Mouse (Mus musculus) bone marrow macrophage, adult 2 months (primary cell): ENCODE measurements at regions not wholly inside any gene's neighbourhood (a gene's known extent, or its start where the extent isn't known, plus 50 kb on each side); places are given as distances from the start of the nearest gene placed in this dataset.
A peak's percentile ranks its signal among the peaks of the same experiment; 100 is the strongest.

Source experiments
- H3K27ac ChIP-seq: 2 replicates; pipeline ENCODE4 v1.5.1; 2012; ENCODE audit warnings: low read depth, low read length; ENCODE audit not compliant: insufficient read depth
- H3K4me1 ChIP-seq: 2 replicates; pipeline ENCODE4 v1.6.1; 2012; ENCODE audit warnings: low read length; ENCODE audit not compliant: control insufficient read depth, insufficient read depth
- H3K4me3 ChIP-seq: 2 replicates; pipeline ENCODE4 v1.5.1; 2012; ENCODE audit warnings: mild to moderate bottlenecking, low read length, moderate library complexity; ENCODE audit not compliant: insufficient read depth
- CTCF ChIP-seq: IDR thresholded peaks from 2 replicates; pipeline ENCODE4 v1.5.1; 2012; ENCODE audit warnings: low read depth, mild to moderate bottlenecking, low read length, moderate library complexity
- POLR2A ChIP-seq: IDR thresholded peaks from 2 replicates; pipeline ENCODE4 v1.6.1; 2012; ENCODE audit warnings: mild to moderate bottlenecking, low read depth, low read length, borderline replicate concordance

DNA sequence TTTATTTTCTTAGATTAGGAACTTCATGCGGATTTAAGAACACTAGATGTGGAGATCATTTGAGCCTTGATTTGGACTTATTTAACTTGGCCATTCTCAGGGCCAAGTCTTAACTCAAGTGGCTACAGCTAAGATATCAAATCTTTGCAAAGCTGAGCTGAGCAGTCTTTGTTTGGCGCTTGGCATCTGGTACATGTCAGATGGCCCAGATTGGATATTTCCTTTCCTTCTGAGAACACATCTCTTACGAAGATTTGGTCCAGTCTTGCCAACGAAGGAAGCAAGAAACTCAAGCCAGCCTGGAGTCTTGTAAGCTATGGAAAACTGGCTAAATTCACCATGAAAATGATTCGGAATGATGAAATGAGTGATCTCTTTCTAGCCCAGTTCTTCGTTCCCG, 59.1 kb upstream of the Cdc42ep3 start:
- no peak overlapping the region for H3K4me3 ChIP-seq
- no peak overlapping the region for H3K27ac ChIP-seq
- TF ChIP-seq POLR2A, result no peak
- no peaks in the 10 kb centered on the region for H3K4me1 ChIP-seq

GRCm38 (mm10) chr17:79417953-79418352, 63.1 kb upstream of the Cdc42ep3 start:
- Histone ChIP-seq H3K4me1 (peaks cover 5% of the 10 kb centered on the region), H3K27ac (no peak overlapping the region), H3K4me3 (no peak overlapping the region)
- TF ChIP-seq POLR2A (no peak), CTCF (no peak)

GRCm38 (mm10) chr17:79421618-79422017, 66.7 kb upstream of the Cdc42ep3 start:
- H3K4me3 ChIP-seq, result no peak overlapping the region
- TF ChIP-seq CTCF, result no peak
- TF ChIP-seq POLR2A, result no peak
- no peak overlapping the region for H3K27ac ChIP-seq
- H3K4me1 ChIP-seq, result peaks cover 5% of the 10 kb centered on the region

GRCm38 (mm10) chr17:79439182-79439581, 84.3 kb upstream of the Cdc42ep3 start:
- TF ChIP-seq CTCF (no peak), POLR2A (no peak)
- Histone ChIP-seq H3K27ac (no peak overlapping the region), H3K4me3 (no peak overlapping the region), H3K4me1 (peaks cover 15% of the 10 kb centered on the region)

DNA sequence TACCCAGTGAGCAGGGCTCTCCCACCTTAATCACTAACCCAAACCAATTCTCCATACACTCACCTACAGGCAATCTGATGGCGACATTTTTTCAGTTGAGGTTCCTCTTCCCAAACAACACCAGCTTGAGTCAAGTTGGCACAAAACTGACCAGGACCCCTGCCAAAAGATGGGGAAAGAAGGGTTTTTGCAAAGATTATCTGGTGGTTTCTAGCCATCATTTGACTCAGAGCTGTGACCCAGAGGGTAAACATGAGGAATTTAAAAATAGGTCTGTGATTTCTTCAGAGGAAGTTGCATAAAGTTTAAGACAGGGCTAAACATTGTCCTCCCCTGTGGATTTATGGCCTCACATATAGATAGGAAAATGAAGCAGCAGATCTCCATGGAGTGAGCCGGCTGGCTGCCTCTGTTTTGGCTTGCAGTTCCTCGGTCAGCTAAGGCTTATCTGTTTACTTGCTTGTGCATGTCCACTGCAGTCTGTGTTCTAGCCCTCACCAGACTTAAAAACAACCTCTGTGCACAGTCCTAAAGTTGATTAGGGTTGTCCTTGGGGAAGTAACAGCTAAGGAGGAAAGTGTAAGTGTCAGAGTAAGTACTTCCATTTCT, 87.7 kb upstream of the Cdc42ep3 start:
- 0 out of 2 replicates have a peak overlapping the region, but pooled peaks have one; percentile 16 for H3K4me3 ChIP-seq
- no peak for TF ChIP-seq POLR2A
- TF ChIP-seq CTCF, result no peak
- peaks cover 23% of the 10 kb centered on the region for H3K4me1 ChIP-seq
- H3K27ac ChIP-seq, result peak overlapping the region; percentile 98

GRCm38 (mm10) chr17:79447170-79447569, 92.3 kb upstream of the Cdc42ep3 start:
- TF ChIP-seq POLR2A, result no peak
- TF ChIP-seq CTCF, result no peak
- peaks cover 20% of the 10 kb centered on the region for H3K4me1 ChIP-seq
- H3K27ac ChIP-seq, result no peak overlapping the region
- no peak overlapping the region for H3K4me3 ChIP-seq

GRCm38 (mm10) chr17:79451141-79451860, 96.4 kb upstream of the Cdc42ep3 start:
- H3K4me1 ChIP-seq, result peaks cover 6% of the 10 kb centered on the region
- H3K27ac ChIP-seq, result no peak overlapping the region
- H3K4me3 ChIP-seq, result no peak overlapping the region
- TF ChIP-seq CTCF (no peak), POLR2A (no peak)

DNA sequence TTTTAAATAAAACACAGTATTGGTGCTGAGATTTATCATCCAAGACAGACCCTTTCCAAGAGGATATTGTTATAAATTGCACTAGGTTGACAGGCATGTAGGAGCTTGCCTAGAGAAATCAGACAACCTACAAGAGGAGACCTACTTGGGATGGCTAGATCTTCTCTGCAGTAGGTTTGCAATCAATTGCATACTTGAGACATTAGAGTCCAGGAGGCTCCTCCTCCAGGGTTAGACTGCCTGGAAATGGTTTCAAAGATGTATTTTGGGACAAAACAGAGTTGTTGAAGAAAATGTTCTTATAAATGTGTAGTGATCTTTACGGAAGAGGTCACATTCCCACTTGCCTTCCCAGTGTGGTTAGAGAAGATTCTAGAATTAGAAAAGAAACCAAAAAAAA, 98.9 kb upstream of the Cdc42ep3 start:
- Histone ChIP-seq H3K27ac (no peak overlapping the region), H3K4me1 (peaks cover 13% of the 10 kb centered on the region), H3K4me3 (no peak overlapping the region)
- no peak for TF ChIP-seq CTCF
- no peak for TF ChIP-seq POLR2A

- H3K27ac ChIP-seq, result no peak overlapping the region
- H3K4me1 ChIP-seq, result peaks cover 13% of the 10 kb centered on the region
- TF ChIP-seq CTCF (no peak), POLR2A (no peak)
- no peak overlapping the region for H3K4me3 ChIP-seq
Measured at GRCm38 (mm10) chr17:79454526-79454925, 99.6 kb upstream of the Cdc42ep3 start.

DNA sequence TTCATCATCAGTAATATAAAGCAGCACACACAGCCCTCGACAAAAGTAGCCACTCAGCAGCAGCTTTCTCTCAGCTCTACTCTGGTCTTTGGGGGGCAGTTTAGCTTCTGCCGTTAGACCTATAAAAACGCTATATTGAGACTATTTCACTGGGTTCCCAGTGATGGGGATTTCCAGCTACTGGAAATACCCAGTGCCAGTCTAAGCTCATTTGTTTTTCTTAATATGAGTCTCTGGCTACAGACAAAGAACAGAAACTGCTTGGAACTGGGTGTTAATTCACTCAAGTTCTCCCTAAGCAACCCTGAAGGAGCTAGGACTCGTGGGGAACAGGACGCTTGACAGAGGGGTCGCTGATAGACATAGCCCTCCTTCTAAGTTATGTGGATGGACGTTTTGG, 100.3 kb upstream of the Cdc42ep3 start:
- H3K27ac ChIP-seq, result no peak overlapping the region
- peaks cover 13% of the 10 kb centered on the region for H3K4me1 ChIP-seq
- no peak overlapping the region for H3K4me3 ChIP-seq
- TF ChIP-seq CTCF (no peak), POLR2A (no peak)
